Mouse (Mus musculus): Measurements from ENCODE around the gene Tm4sf4. TPM values are rescaled to one million over a fixed set of nuclear protein-coding genes. Genes with fewer than 3 reads are reported as not detected.

Tm4sf4 gene
- 0.17 and 0.27 TPM in 2 replicates for polyA plus RNA-seq (2012; rRNA removed)

- DNase-seq (ENCODE audit: low spot score): no peak
Measured at GRCm38 (mm10) chr3:57425089-57425730, at the start of gene Tm4sf4. TSS of gene Tm4sf4 (plus strand) at chr3:57425314.

GRCm38 (mm10) chr3:57386423-57386822 lies 38.7 kb upstream of the Tm4sf4 start:
- DNase-seq (ENCODE audit: low spot score): no peak

GRCm38 (mm10) chr3:57386895-57387294 lies 38.2 kb upstream of the Tm4sf4 start:
- DNase-seq (ENCODE audit: low spot score): no peak

- no peak for DNase-seq (ENCODE audit: low spot score)
Measured at GRCm38 (mm10) chr3:57387593-57387992, 37.5 kb upstream of the Tm4sf4 start.

- DNase-seq (ENCODE audit: low spot score): no peak
Measured at GRCm38 (mm10) chr3:57411535-57411934, 13.6 kb upstream of the Tm4sf4 start.

GRCm38 (mm10) chr3:57420233-57420632 lies 4.9 kb upstream of the Tm4sf4 start:
- DNase-seq (ENCODE audit: low spot score): no peak

GRCm38 (mm10) chr3:57420660-57421059 lies 4.5 kb upstream of the Tm4sf4 start:
- no peak for DNase-seq (ENCODE audit: low spot score)

GRCm38 (mm10) chr3:57426351-57426750 lies 1.2 kb downstream of the Tm4sf4 start:
- DNase-seq (ENCODE audit: low spot score): no peak

GRCm38 (mm10) chr3:57428682-57429464 lies 3.8 kb downstream of the Tm4sf4 start:
- no peak for DNase-seq (ENCODE audit: low spot score)

- no peak for DNase-seq (ENCODE audit: low spot score)
Measured at GRCm38 (mm10) chr3:57429486-57429885, 4.4 kb downstream of the Tm4sf4 start.

- DNase-seq (ENCODE audit: low spot score): no peak
Measured at GRCm38 (mm10) chr3:57431706-57432105, 6.6 kb downstream of the Tm4sf4 start.

GRCm38 (mm10) chr3:57435364-57435763 lies 10.2 kb downstream of the Tm4sf4 start:
- no peak for DNase-seq (ENCODE audit: low spot score)

GRCm38 (mm10) chr3:57440956-57441355 lies 15.8 kb downstream of the Tm4sf4 start:
- DNase-seq (ENCODE audit: low spot score): no peak

GRCm38 (mm10) chr3:57445706-57446105 lies 20.6 kb downstream of the Tm4sf4 start:
- no peak for DNase-seq (ENCODE audit: low spot score)

- no peak for DNase-seq (ENCODE audit: low spot score)
Measured at GRCm38 (mm10) chr3:57447889-57448288, 22.8 kb downstream of the Tm4sf4 start.

- DNase-seq (ENCODE audit: low spot score): no peak
Measured at GRCm38 (mm10) chr3:57448445-57448844, 23.3 kb downstream of the Tm4sf4 start.

GRCm38 (mm10) chr3:57458652-57459051 lies 33.5 kb downstream of the Tm4sf4 start:
- no peak for DNase-seq (ENCODE audit: low spot score)

GRCm38 (mm10) chr3:57463302-57463701 lies 38.2 kb downstream of the Tm4sf4 start:
- DNase-seq (ENCODE audit: low spot score): no peak

GRCm38 (mm10) chr3:57466289-57466688 lies 41.2 kb downstream of the Tm4sf4 start:
- DNase-seq (ENCODE audit: low spot score): no peak

GRCm38 (mm10) chr3:57469325-57469724 lies 44.2 kb downstream of the Tm4sf4 start:
- no peak for DNase-seq (ENCODE audit: low spot score)

GRCm38 (mm10) chr3:57470326-57470725 lies 45.2 kb downstream of the Tm4sf4 start:
- no peak for DNase-seq (ENCODE audit: low spot score)

GRCm38 (mm10) chr3:57470981-57471601 lies 46.0 kb downstream of the Tm4sf4 start:
- no peak for DNase-seq (ENCODE audit: low spot score)

GRCm38 (mm10) chr3:57472407-57472806 lies 47.3 kb downstream of the Tm4sf4 start:
- DNase-seq (ENCODE audit: low spot score): no peak

Measured in urinary bladder, adult 2 months (tissue).